Mouse (Mus musculus): ENCODE measurements around the gene Btbd9. TPM values are rescaled to one million over a fixed set of nuclear protein-coding genes. Genes with fewer than 3 reads are reported as not detected.

Gene Btbd9
- polyA plus RNA-seq, 1 experiment from 2014 or later = 137 TPM

- WGBS = 89% methylated on average over 9 of the region's 9 CpGs
- no peak for ATAC-seq
- no peak overlapping the region for H3K27ac ChIP-seq
Measured at GRCm38 (mm10) chr17:30452363-30452762, 123.9 kb downstream of the Btbd9 start.

GRCm38 (mm10) chr17:30448562-30448961, 127.7 kb downstream of the Btbd9 start:
- Histone ChIP-seq H3K27me3 (no peaks in the 10 kb centered on the region), H3K27ac (no peak overlapping the region), H3K9ac (replicated peaks) (no peak overlapping the region), H3K4me1 (replicated peaks) (peaks cover 4% of the 10 kb centered on the region), H3K9me3 (no peaks in the 10 kb centered on the region), H3K4me2 (replicated peaks) (no peak overlapping the region), H3K36me3 (peaks cover 7% of the 10 kb centered on the region; the same call in 1 of the 2 replicates), H3K4me3 (replicated peaks) (no peak overlapping the region)
- ATAC-seq = no peak
- WGBS = 88% methylated on average over 5 of the region's 5 CpGs

More at GRCm38 (mm10) chr17:30452363-30452762, 123.9 kb downstream of the Btbd9 start:
- Histone ChIP-seq H3K4me1 (replicated peaks) (peaks cover 24% of the 10 kb centered on the region), H3K9ac (replicated peaks) (no peak overlapping the region), H3K9me3 (no peaks in the 10 kb centered on the region), H3K36me3 (no peaks in the 10 kb centered on the region), H3K27me3 (no peaks in the 10 kb centered on the region), H3K4me2 (replicated peaks) (no peak overlapping the region), H3K4me3 (replicated peaks) (no peak overlapping the region)

- no peak overlapping the region for H3K4me2 ChIP-seq (replicated peaks)
- H3K9me3 ChIP-seq = no peaks in the 10 kb centered on the region
Measured at GRCm38 (mm10) chr17:30445805-30446441, 130.4 kb downstream of the Btbd9 start.

GRCm38 (mm10) chr17:30439702-30440101, 136.6 kb downstream of the Btbd9 start:
- Histone ChIP-seq H3K9ac (replicated peaks) (no peak overlapping the region), H3K36me3 (peaks cover 7% of the 10 kb centered on the region; the same call in 1 of the 2 replicates)
- WGBS = 93% methylated on average over 3 of the region's 3 CpGs

More at GRCm38 (mm10) chr17:30445805-30446441, 130.4 kb downstream of the Btbd9 start:
- WGBS = 92% methylated on average over 3 of the region's 3 CpGs
- H3K27ac ChIP-seq = no peak overlapping the region
- H3K27me3 ChIP-seq = no peaks in the 10 kb centered on the region
- ATAC-seq = no peak
- H3K4me1 ChIP-seq (replicated peaks) = no peaks in the 10 kb centered on the region
- peaks cover 7% of the 10 kb centered on the region; the same call in 1 of the 2 replicates for H3K36me3 ChIP-seq
- no peak overlapping the region for H3K9ac ChIP-seq (replicated peaks)
- no peak overlapping the region for H3K4me3 ChIP-seq (replicated peaks)

GRCm38 (mm10) chr17:30438786-30439185, 137.5 kb downstream of the Btbd9 start:
- no peak for ATAC-seq

More at GRCm38 (mm10) chr17:30439702-30440101, 136.6 kb downstream of the Btbd9 start:
- Histone ChIP-seq H3K4me3 (replicated peaks) (no peak overlapping the region), H3K9me3 (no peaks in the 10 kb centered on the region), H3K4me2 (replicated peaks) (no peak overlapping the region), H3K4me1 (replicated peaks) (peaks cover 12% of the 10 kb centered on the region), H3K27me3 (no peaks in the 10 kb centered on the region), H3K27ac (no peak overlapping the region)
- no peak for ATAC-seq

GRCm38 (mm10) chr17:30436021-30436461, 140.2 kb downstream of the Btbd9 start:
- Histone ChIP-seq H3K27me3 (no peaks in the 10 kb centered on the region), H3K4me1 (replicated peaks) (peaks cover 12% of the 10 kb centered on the region), H3K36me3 (no peaks in the 10 kb centered on the region), H3K4me2 (replicated peaks) (no peak overlapping the region), H3K4me3 (replicated peaks) (no peak overlapping the region), H3K9ac (replicated peaks) (no peak overlapping the region), H3K27ac (peak overlapping the region; percentile 11; the same call in 1 of the 2 replicates), H3K9me3 (no peaks in the 10 kb centered on the region)
- 67% methylated on average over 5 of the region's 5 CpGs for WGBS
- ATAC-seq = no peak

More at GRCm38 (mm10) chr17:30438786-30439185, 137.5 kb downstream of the Btbd9 start:
- no peak overlapping the region for H3K27ac ChIP-seq
- H3K36me3 ChIP-seq = no peaks in the 10 kb centered on the region
- over 99% methylated on average over 4 of the region's 4 CpGs for WGBS
- no peak overlapping the region for H3K4me3 ChIP-seq (replicated peaks)
- peaks cover 12% of the 10 kb centered on the region for H3K4me1 ChIP-seq (replicated peaks)
- H3K4me2 ChIP-seq (replicated peaks) = no peak overlapping the region
- H3K27me3 ChIP-seq = no peaks in the 10 kb centered on the region
- no peaks in the 10 kb centered on the region for H3K9me3 ChIP-seq
- no peak overlapping the region for H3K9ac ChIP-seq (replicated peaks)

GRCm38 (mm10) chr17:30435478-30435877, 140.8 kb downstream of the Btbd9 start:
- no peak overlapping the region for H3K27ac ChIP-seq
- no peaks in the 10 kb centered on the region for H3K36me3 ChIP-seq
- no peak overlapping the region for H3K4me3 ChIP-seq (replicated peaks)
- no peak for ATAC-seq
- 59% methylated on average over 7 of the region's 7 CpGs for WGBS
- H3K4me2 ChIP-seq (replicated peaks) = no peak overlapping the region
- no peaks in the 10 kb centered on the region for H3K9me3 ChIP-seq
- H3K27me3 ChIP-seq = no peaks in the 10 kb centered on the region
- H3K9ac ChIP-seq (replicated peaks) = no peak overlapping the region
- peaks cover 12% of the 10 kb centered on the region for H3K4me1 ChIP-seq (replicated peaks)

- ATAC-seq = no peak
- Histone ChIP-seq H3K27me3 (no peaks in the 10 kb centered on the region), H3K9me3 (no peaks in the 10 kb centered on the region), H3K36me3 (no peaks in the 10 kb centered on the region), H3K4me3 (replicated peaks) (no peak overlapping the region), H3K9ac (replicated peaks) (no peak overlapping the region), H3K4me1 (replicated peaks) (peaks cover 12% of the 10 kb centered on the region), H3K4me2 (replicated peaks) (no peak overlapping the region), H3K27ac (no peak overlapping the region)
- WGBS = 93% methylated on average over 10 of the region's 10 CpGs
Measured at GRCm38 (mm10) chr17:30432094-30432493, 144.2 kb downstream of the Btbd9 start.

- Histone ChIP-seq H3K9ac (replicated peaks) (no peak overlapping the region), H3K4me2 (replicated peaks) (no peak overlapping the region), H3K27ac (no peak overlapping the region), H3K4me3 (replicated peaks) (no peak overlapping the region), H3K36me3 (no peaks in the 10 kb centered on the region), H3K4me1 (replicated peaks) (peaks cover 13% of the 10 kb centered on the region), H3K9me3 (no peaks in the 10 kb centered on the region), H3K27me3 (no peaks in the 10 kb centered on the region)
- WGBS = 74% methylated on average over 10 of the region's 10 CpGs
- no peak for ATAC-seq
Measured at GRCm38 (mm10) chr17:30430961-30431640, 145.2 kb downstream of the Btbd9 start.

GRCm38 (mm10) chr17:30428661-30429060, 147.6 kb downstream of the Btbd9 start:
- no peaks in the 10 kb centered on the region for H3K9me3 ChIP-seq

GRCm38 (mm10) chr17:30423256-30423852, 152.9 kb downstream of the Btbd9 start:
- Histone ChIP-seq H3K4me1 (replicated peaks) (peaks cover 31% of the 10 kb centered on the region), H3K27me3 (no peaks in the 10 kb centered on the region), H3K27ac (no peak overlapping the region), H3K9me3 (no peaks in the 10 kb centered on the region), H3K4me2 (replicated peaks) (no peak overlapping the region), H3K36me3 (no peaks in the 10 kb centered on the region), H3K4me3 (replicated peaks) (no peak overlapping the region), H3K9ac (replicated peaks) (no peak overlapping the region)
- no peak for ATAC-seq
- 70% methylated on average over 4 of the region's 4 CpGs for WGBS

More at GRCm38 (mm10) chr17:30428661-30429060, 147.6 kb downstream of the Btbd9 start:
- no peak overlapping the region for H3K4me3 ChIP-seq (replicated peaks)
- no peak overlapping the region for H3K4me2 ChIP-seq (replicated peaks)
- no peaks in the 10 kb centered on the region for H3K27me3 ChIP-seq
- 96% methylated on average over 9 of the region's 9 CpGs for WGBS
- ATAC-seq = no peak
- H3K9ac ChIP-seq (replicated peaks) = no peak overlapping the region
- peaks cover 12% of the 10 kb centered on the region; the same call in 1 of the 2 replicates for H3K4me1 ChIP-seq (replicated peaks)
- no peak overlapping the region for H3K27ac ChIP-seq
- H3K36me3 ChIP-seq = no peaks in the 10 kb centered on the region

GRCm38 (mm10) chr17:30422278-30422677, 154.0 kb downstream of the Btbd9 start:
- no peaks in the 10 kb centered on the region for H3K27me3 ChIP-seq
- no peak overlapping the region for H3K27ac ChIP-seq
- no peaks in the 10 kb centered on the region for H3K36me3 ChIP-seq
- 95% methylated on average over 1 of the region's 1 CpGs for WGBS
- ATAC-seq = no peak
- no peak overlapping the region for H3K4me3 ChIP-seq (replicated peaks)
- H3K4me2 ChIP-seq (replicated peaks) = no peak overlapping the region
- H3K9me3 ChIP-seq = no peaks in the 10 kb centered on the region
- H3K4me1 ChIP-seq (replicated peaks) = peaks cover 31% of the 10 kb centered on the region
- no peak overlapping the region for H3K9ac ChIP-seq (replicated peaks)
